Mouse (Mus musculus): Measurements from ENCODE around the gene Pdzk1. TPM values are rescaled to one million over a fixed set of nuclear protein-coding genes. Genes with fewer than 3 reads are reported as not detected.

The Pdzk1 gene
- polyA plus RNA-seq, 1 experiment from 2014 or later = 57.7 TPM

- H3K4me3 ChIP-seq (ENCODE audit: low read depth, low read length) = no peak overlapping the region
- H3K36me3 ChIP-seq (replicated peaks; ENCODE audit: insufficient read depth, low read length) = peaks cover 29% of the 10 kb centered on the region
- no peak overlapping the region for H3K9ac ChIP-seq (replicated peaks)
- no peaks in the 10 kb centered on the region for H3K4me1 ChIP-seq (ENCODE audit: insufficient read depth)
- no peak overlapping the region for H3K27ac ChIP-seq (ENCODE audit: low read depth)
- TF ChIP-seq CTCF (IDR thresholded peaks at IDR 0.05; ENCODE audit: low read depth) = no peak
- H3K27me3 ChIP-seq (ENCODE audit: insufficient read depth, low read length) = no peaks in the 10 kb centered on the region
- no peaks in the 10 kb centered on the region for H3K9me3 ChIP-seq (ENCODE audit: low read length)
- ATAC-seq = no peak
- no peak overlapping the region for H3K4me2 ChIP-seq (ENCODE audit: low read depth, low read length)
- DNase-seq = no peak
- 81% methylated on average over 6 of the region's 6 CpGs for WGBS (ENCODE audit: insufficient replicate concordance)
Measured at GRCm38 (mm10) chr3:96881557-96881956, 52.5 kb downstream of the Pdzk1 start.

- Histone ChIP-seq H3K4me3 (ENCODE audit: low read depth, low read length) (no peak overlapping the region), H3K27me3 (ENCODE audit: insufficient read depth, low read length) (no peaks in the 10 kb centered on the region), H3K4me2 (ENCODE audit: low read depth, low read length) (no peak overlapping the region), H3K27ac (ENCODE audit: low read depth) (no peak overlapping the region), H3K9ac (replicated peaks) (no peak overlapping the region), H3K9me3 (ENCODE audit: low read length) (no peaks in the 10 kb centered on the region), H3K4me1 (ENCODE audit: insufficient read depth) (no peaks in the 10 kb centered on the region), H3K36me3 (replicated peaks; ENCODE audit: insufficient read depth, low read length) (peaks cover 29% of the 10 kb centered on the region)
- ATAC-seq = no peak
- DNase-seq = no peak
- 87% methylated on average over 14 of the region's 14 CpGs for WGBS (ENCODE audit: insufficient replicate concordance)
- TF ChIP-seq EP300 (IDR thresholded peaks at IDR 0.05; ENCODE audit: low read depth) (no peak), CTCF (IDR thresholded peaks at IDR 0.05; ENCODE audit: low read depth) (no peak)
Measured at GRCm38 (mm10) chr3:96882061-96882849, 53.2 kb downstream of the Pdzk1 start.

- Histone ChIP-seq H3K9me3 (ENCODE audit: low read length) (no peaks in the 10 kb centered on the region), H3K4me1 (ENCODE audit: insufficient read depth) (no peaks in the 10 kb centered on the region), H3K4me3 (ENCODE audit: low read depth, low read length) (no peak overlapping the region), H3K27ac (ENCODE audit: low read depth) (no peak overlapping the region), H3K36me3 (replicated peaks; ENCODE audit: insufficient read depth, low read length) (peaks cover 35% of the 10 kb centered on the region), H3K9ac (replicated peaks) (no peak overlapping the region), H3K27me3 (ENCODE audit: insufficient read depth, low read length) (no peaks in the 10 kb centered on the region), H3K4me2 (ENCODE audit: low read depth, low read length) (no peak overlapping the region)
- DNase-seq (no peak), ATAC-seq (no peak)
- 85% methylated on average over 7 of the region's 7 CpGs for WGBS (ENCODE audit: insufficient replicate concordance)
- no peak for TF ChIP-seq CTCF (IDR thresholded peaks at IDR 0.05; ENCODE audit: low read depth)
- TF ChIP-seq EP300 (IDR thresholded peaks at IDR 0.05; ENCODE audit: low read depth) = no peak
Measured at GRCm38 (mm10) chr3:96883690-96884089, 54.6 kb downstream of the Pdzk1 start.

- TF ChIP-seq EP300 (IDR thresholded peaks at IDR 0.05; ENCODE audit: low read depth) (no peak), CTCF (IDR thresholded peaks at IDR 0.05; ENCODE audit: low read depth) (no peak)
- H3K9ac ChIP-seq (replicated peaks) = no peak overlapping the region
- ATAC-seq = no peak
- no peak overlapping the region for H3K4me2 ChIP-seq (ENCODE audit: low read depth, low read length)
- 67% methylated on average over 4 of the region's 4 CpGs for WGBS (ENCODE audit: insufficient replicate concordance)
- H3K27ac ChIP-seq (ENCODE audit: low read depth) = no peak overlapping the region
- peaks cover 14% of the 10 kb centered on the region for H3K4me1 ChIP-seq (ENCODE audit: insufficient read depth)
- no peak overlapping the region for H3K4me3 ChIP-seq (ENCODE audit: low read depth, low read length)
- no peaks in the 10 kb centered on the region for H3K9me3 ChIP-seq (ENCODE audit: low read length)
- H3K36me3 ChIP-seq (replicated peaks; ENCODE audit: insufficient read depth, low read length) = peaks cover 7% of the 10 kb centered on the region
- no peak for DNase-seq
- no peaks in the 10 kb centered on the region for H3K27me3 ChIP-seq (ENCODE audit: insufficient read depth, low read length)
Measured at GRCm38 (mm10) chr3:96902336-96902999, 73.4 kb downstream of the Pdzk1 start.

- peaks cover 14% of the 10 kb centered on the region for H3K4me1 ChIP-seq (ENCODE audit: insufficient read depth)
- WGBS (ENCODE audit: insufficient replicate concordance) = 17% methylated on average over 14 of the region's 14 CpGs
- no peaks in the 10 kb centered on the region for H3K27me3 ChIP-seq (ENCODE audit: insufficient read depth, low read length)
- H3K4me3 ChIP-seq (ENCODE audit: low read depth, low read length) = peak within 1 kb of the TSS; percentile 99
- peak within 1 kb of the TSS; percentile 99 for H3K4me2 ChIP-seq (ENCODE audit: low read depth, low read length)
- no peaks in the 10 kb centered on the region for H3K9me3 ChIP-seq (ENCODE audit: low read length)
- peak within 1 kb of the TSS; percentile 97 for H3K9ac ChIP-seq (replicated peaks)
- TF ChIP-seq EP300 (IDR thresholded peaks at IDR 0.05; ENCODE audit: low read depth) (no peak), CTCF (IDR thresholded peaks at IDR 0.05; ENCODE audit: low read depth) (no peak)
- ATAC-seq = no peak
- DNase-seq = no peak
- peak within 1 kb of the TSS; percentile 66 for H3K27ac ChIP-seq (ENCODE audit: low read depth)
- H3K36me3 ChIP-seq (replicated peaks; ENCODE audit: insufficient read depth, low read length) = no peaks in the 10 kb centered on the region
Measured at GRCm38 (mm10) chr3:96904393-96904792, 75.3 kb downstream of the Pdzk1 start, which contains the start of gene Gja5. TSS of gene Gja5 (plus strand) at chr3:96904693.

- peak within 1 kb of the TSS; percentile 99 for H3K4me2 ChIP-seq (ENCODE audit: low read depth, low read length)
- ATAC-seq (peak; percentile 99), DNase-seq (peak; percentile 96)
- peaks cover 14% of the 10 kb centered on the region for H3K4me1 ChIP-seq (ENCODE audit: insufficient read depth)
- H3K9me3 ChIP-seq (ENCODE audit: low read length) = no peaks in the 10 kb centered on the region
- 0 out of 2 replicates have a peak, but pooled peaks cover under 1% of the 10 kb centered on the region for H3K27me3 ChIP-seq (ENCODE audit: insufficient read depth, low read length)
- under 1% methylated on average over 40 of the region's 40 CpGs for WGBS (ENCODE audit: insufficient replicate concordance)
- H3K4me3 ChIP-seq (ENCODE audit: low read depth, low read length) = peak within 1 kb of the TSS; percentile 99
- no peak for TF ChIP-seq EP300 (IDR thresholded peaks at IDR 0.05; ENCODE audit: low read depth)
- no peak for TF ChIP-seq CTCF (IDR thresholded peaks at IDR 0.05; ENCODE audit: low read depth)
- peak within 1 kb of the TSS; percentile 66 for H3K27ac ChIP-seq (ENCODE audit: low read depth)
- H3K9ac ChIP-seq (replicated peaks) = peak within 1 kb of the TSS; percentile 97
- no peaks in the 10 kb centered on the region for H3K36me3 ChIP-seq (replicated peaks; ENCODE audit: insufficient read depth, low read length)
Measured at GRCm38 (mm10) chr3:96904851-96905541, 75.9 kb downstream of the Pdzk1 start, which contains the start of gene Gpr89. TSS of gene Gpr89 (minus strand) at chr3:96905346.
